Comparison of ENCODE assay signal across 15 mouse cellular contexts in genomic region chr1:181280826-181281225, GRCm38 (mm10).
A peak's percentile ranks its signal among the peaks of the same experiment; 100 is the strongest.
DNase-seq lines count a peak whose midpoint lies in the region; ATAC-seq and TF ChIP-seq lines count a peak whose summit lies in the region.
"Had no signal": no experiment of that assay in that cellular context is flagged by ENCODE, and none has a peak within 500 bp of the region (broad histone marks: within the 10 kb centered on the region; RNA-seq: fewer than 3 reads in every experiment).

No protein-coding gene starts in this region.

- peak; percentile 36 for DNase-seq in CD4-positive, CD25-positive, alpha-beta regulatory T cell, adult 2 months (ENCODE audit: low read depth, low spot score)
- DNase-seq in layer of hippocampus, adult 2 months (ENCODE audit: low spot score in 2 of 2) = no peak
- DNase-seq in layer of hippocampus, postnatal 36 days = no peak
- peak; percentile 20 for DNase-seq in NIH3T3 (ENCODE audit: low read depth)
- no peak for DNase-seq in thymus, postnatal 14 days
- DNase-seq: cerebellum, adult 2 months; gastrocnemius, postnatal 25 days; kidney, postnatal 10 days; right cerebral cortex, postnatal 25 days; thymus, postnatal 25 days had no signal

- no peak overlapping the region for H3K4me2 ChIP-seq in hindbrain, embryonic 12.5 days (replicated peaks)
- H3K4me2 ChIP-seq: liver, embryonic 15.5 days had no signal

- WGBS in hindbrain, embryonic 12.5 days = 88% methylated on average over 5 of the region's 5 CpGs

- H3K27ac ChIP-seq in layer of hippocampus, adult 2 months = no peak overlapping the region
- no peak overlapping the region for H3K27ac ChIP-seq in hindbrain, embryonic 12.5 days
- H3K27ac ChIP-seq: liver, embryonic 15.5 days had no signal

- H3K4me1 ChIP-seq in hindbrain, embryonic 12.5 days = 0 out of 2 replicates have a peak, but pooled peaks cover 1% of the 10 kb centered on the region

- H3K4me3 ChIP-seq in layer of hippocampus, adult 2 months = no peak overlapping the region
- H3K4me3 ChIP-seq in hindbrain, embryonic 12.5 days = no peak overlapping the region
- H3K4me3 ChIP-seq: liver, embryonic 15.5 days had no signal

- H3K36me3 ChIP-seq in hindbrain, embryonic 12.5 days = no peaks in the 10 kb centered on the region
- H3K36me3 ChIP-seq: liver, embryonic 15.5 days had no signal

- H3K27me3 ChIP-seq in hindbrain, embryonic 12.5 days = no peaks in the 10 kb centered on the region

- ATAC-seq in CD4-positive, CD25-positive, alpha-beta regulatory T cell, adult 4 months = no peak
- ATAC-seq in megakaryocyte, adult 5-6 weeks (ENCODE audit: poor library complexity, severe bottlenecking) = peak; percentile 47; the same call in 1 of the 2 replicates
- ATAC-seq in hindbrain, embryonic 12.5 days (ENCODE audit: low FRiP score) = no peak
- ATAC-seq: activated CD4-positive, CD25-positive, alpha-beta regulatory T cell, adult 4 months had no signal

- H3K9ac ChIP-seq in hindbrain, embryonic 12.5 days = no peak overlapping the region
- H3K9ac ChIP-seq: liver, embryonic 15.5 days had no signal

- peak; percentile 47 for TF ChIP-seq CTCF in layer of hippocampus, adult 2 months (conservative IDR thresholded peaks at IDR 0.05)

- H3K9me3 ChIP-seq in hindbrain, embryonic 12.5 days (replicated peaks) = 0 out of 2 replicates have a peak, but pooled peaks cover under 1% of the 10 kb centered on the region
- H3K9me3 ChIP-seq: liver, embryonic 15.5 days had no signal

Comparison
In these comparisons a context has a peak if more than half of its experiments do, and no peak if none do; other contexts are left out.
1. DNase-seq: peak in CD4-positive, CD25-positive, alpha-beta regulatory T cell, adult 2 months (single experiment) and NIH3T3 (single experiment); none in layer of hippocampus, adult 2 months (0 of 2), layer of hippocampus, postnatal 36 days (0 of 2) and thymus, postnatal 14 days (single experiment).